Mouse (Mus musculus) midbrain, embryonic 15.5 days (tissue): ENCODE results near the gene Akr1b10. TPM values are rescaled to one million over a fixed set of nuclear protein-coding genes. Genes with fewer than 3 reads are reported as not detected.
A peak's percentile ranks its signal among the peaks of the same experiment; 100 is the strongest.
"Not testable (repeated sequence)": the region's sequence is repeated elsewhere in the genome, so short reads cannot be mapped to it uniquely, and the experiment has no call there.

ENCODE experiments used
- ATAC-seq: fragments of 200-750 bp; cut with Nextera tagmentation; replicated peaks from 2 replicates; pipeline ENCODE4 v1.8.0; 2017; ENCODE audit warnings: moderate TSS enrichment
- H3K27ac ChIP-seq: fragments of 300-500 bp; sonication (generic); 2 replicates; pipeline ENCODE4 v1.5.1; 2015; ENCODE audit warnings: mild to moderate bottlenecking, inconsistent platforms
- H3K27me3 ChIP-seq: fragments of 300-500 bp; sonication (generic); replicated peaks from 2 replicates; pipeline ENCODE4 v1.6.1; 2015; ENCODE audit warnings: inconsistent platforms
- H3K36me3 ChIP-seq: fragments of 300-500 bp; sonication (generic); replicated peaks from 2 replicates; pipeline ENCODE4 v1.6.1; 2015; ENCODE audit warnings: inconsistent platforms
- H3K4me1 ChIP-seq: fragments of 300-500 bp; sonication (generic); 2 replicates; pipeline ENCODE4 v1.6.1; 2015; ENCODE audit warnings: inconsistent platforms
- H3K4me2 ChIP-seq: fragments of 300-500 bp; sonication (generic); 2 replicates; pipeline ENCODE4 v1.6.1; 2015; ENCODE audit warnings: inconsistent platforms, mild to moderate bottlenecking, moderate library complexity
- H3K4me3 ChIP-seq: fragments of 300-500 bp; sonication (generic); 2 replicates; pipeline ENCODE4 v1.5.1; 2015; ENCODE audit warnings: mild to moderate bottlenecking, inconsistent platforms
- H3K9ac ChIP-seq: fragments of 300-500 bp; sonication (generic); 2 replicates; pipeline ENCODE4 v1.6.1; 2015; ENCODE audit warnings: mild to moderate bottlenecking, inconsistent platforms
- H3K9me3 ChIP-seq: fragments of 300-500 bp; sonication (generic); 2 replicates; pipeline ENCODE4 v1.6.1; 2016; ENCODE audit warnings: inconsistent platforms
- WGBS: fragments of 180-500 bp; shearing (Covaris S2); methylation state at CpG from one replicate; pipeline ENCODE4 v1.1.7; 2015; ENCODE audit warnings: mixed read lengths; 5-methylcytosine and 5-hydroxymethylcytosine counted together
- polyA plus RNA-seq: library from polyadenylated mRNA; unstranded; fragments of >200 nt; fragmentation: Nextera tagmentation; extraction: Ambion mirVana; gene quantifications from 2 replicates; pipeline ENCODE4 v1.2.1, GENCODE M21; 2015

Akr1b10 gene
- polyA plus RNA-seq, 1 experiment from 2014 or later: 10.0 TPM

DNA sequence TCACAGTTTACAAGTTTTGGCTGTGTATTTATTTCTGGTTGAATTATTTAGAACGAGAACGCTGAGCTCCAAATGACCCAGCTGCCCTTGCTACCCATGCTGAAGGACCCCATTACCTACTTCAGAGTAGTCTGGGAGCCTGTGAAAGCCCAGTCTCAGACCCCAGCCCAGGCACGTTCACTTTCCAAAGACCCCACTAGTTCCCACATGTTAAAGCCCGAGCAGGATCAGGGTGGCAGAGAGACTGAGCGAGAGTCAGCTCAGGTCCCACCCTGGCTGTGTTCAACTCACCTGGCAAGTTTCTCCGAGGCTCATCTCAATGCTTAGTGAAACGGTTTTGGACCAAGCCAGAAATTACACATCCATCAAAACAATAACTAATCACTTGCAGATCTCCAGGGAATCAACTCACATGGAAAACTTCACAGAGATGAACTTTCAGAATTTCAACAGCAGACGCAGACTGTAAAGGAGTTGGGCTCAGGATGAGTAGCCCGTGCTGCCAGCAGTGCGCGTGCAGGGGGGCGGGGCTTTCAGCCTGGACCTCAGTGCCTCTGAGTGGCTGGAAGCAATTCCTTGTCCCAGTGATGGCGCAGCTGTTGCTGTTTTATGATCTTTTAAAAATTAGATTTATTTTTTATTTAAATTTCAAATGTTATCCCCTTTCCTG is 818 bp downstream of the Akr1b10 start:
- Histone ChIP-seq H3K27ac (no peak overlapping the region), H3K4me2 (peak overlapping the region; percentile 64), H3K4me3 (peak overlapping the region; percentile 38), H3K36me3 (no peaks in the 10 kb centered on the region), H3K27me3 (no peaks in the 10 kb centered on the region), H3K4me1 (peaks cover 13% of the 10 kb centered on the region), H3K9ac (no peak overlapping the region), H3K9me3 (no peaks in the 10 kb centered on the region)
- WGBS: 6% methylated on average over 13 of the region's 13 CpGs
- no peak for ATAC-seq

DNA sequence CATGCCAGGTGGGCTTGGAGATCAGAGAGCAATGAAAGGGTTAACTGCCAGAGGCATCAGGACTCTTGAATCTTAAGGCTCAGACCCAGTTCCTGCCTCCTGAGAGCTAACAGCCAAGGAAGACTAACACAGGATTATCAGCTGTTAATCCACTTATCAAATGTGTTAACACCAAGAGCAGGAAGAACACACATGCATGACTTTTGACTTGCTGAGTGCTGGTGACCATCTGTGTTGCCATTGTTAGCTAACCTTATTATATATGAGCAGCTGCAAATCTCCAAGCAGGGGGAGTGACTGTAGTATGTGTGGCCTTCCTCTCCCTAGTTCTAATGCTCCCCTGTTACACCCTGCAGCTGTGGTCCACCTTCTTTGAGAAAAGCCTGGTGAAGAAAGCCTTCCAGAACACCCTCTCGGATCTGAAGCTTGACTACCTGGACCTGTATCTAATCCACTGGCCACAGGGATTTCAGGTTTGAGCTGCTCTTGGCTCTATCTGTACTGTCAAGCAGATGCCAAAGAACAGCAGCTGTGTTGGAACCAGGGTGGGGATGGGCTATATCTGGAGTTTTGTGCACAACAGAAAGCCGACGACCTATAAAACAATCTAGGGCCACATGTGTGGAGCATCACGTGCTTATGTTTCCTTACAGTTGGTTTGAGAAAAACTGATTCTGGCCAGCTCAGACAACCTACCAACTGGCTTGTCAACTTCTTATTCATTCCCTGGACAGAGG is 4.6 kb downstream of the Akr1b10 start:
- no peaks in the 10 kb centered on the region; the same call in 1 of the 2 replicates for H3K9me3 ChIP-seq
- no peaks in the 10 kb centered on the region; the same call in 1 of the 2 replicates for H3K36me3 ChIP-seq
- H3K4me2 ChIP-seq: no peak overlapping the region
- no peak overlapping the region for H3K27ac ChIP-seq
- H3K9ac ChIP-seq: no peak overlapping the region
- no peak overlapping the region for H3K4me3 ChIP-seq
- no peak for ATAC-seq
- no peaks in the 10 kb centered on the region for H3K27me3 ChIP-seq
- WGBS: 82% methylated on average over 4 of the region's 4 CpGs
- H3K4me1 ChIP-seq: peaks cover 13% of the 10 kb centered on the region

DNA sequence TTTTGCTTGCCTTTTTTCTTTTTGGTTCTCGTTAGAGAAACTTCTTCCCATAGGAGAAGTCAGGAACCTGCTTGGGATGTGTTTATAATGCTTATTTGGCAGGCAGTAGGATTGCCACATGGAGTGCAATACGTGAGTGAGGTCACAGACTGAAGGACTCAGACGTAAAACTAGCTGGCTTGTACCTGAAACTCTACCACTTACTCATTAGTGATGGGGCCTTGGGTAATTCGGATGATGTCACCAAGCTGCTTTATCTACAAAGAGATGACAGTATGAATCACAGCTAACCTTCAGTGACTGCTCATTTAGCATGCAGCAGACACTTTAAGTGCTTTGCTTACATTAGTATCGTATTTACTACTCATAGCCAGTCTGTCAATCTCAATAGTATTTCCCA is 11.9 kb downstream of the Akr1b10 start:
- no peak for ATAC-seq
- H3K27me3 ChIP-seq: no peaks in the 10 kb centered on the region
- H3K9ac ChIP-seq: no peak overlapping the region
- no peak overlapping the region for H3K4me2 ChIP-seq
- H3K27ac ChIP-seq: no peak overlapping the region
- H3K4me1 ChIP-seq: no peaks in the 10 kb centered on the region
- H3K4me3 ChIP-seq: no peak overlapping the region
- no peaks in the 10 kb centered on the region; the same call in 1 of the 2 replicates for H3K9me3 ChIP-seq
- no peaks in the 10 kb centered on the region; the same call in 1 of the 2 replicates for H3K36me3 ChIP-seq
- 84% methylated on average over 5 of the region's 5 CpGs for WGBS

DNA sequence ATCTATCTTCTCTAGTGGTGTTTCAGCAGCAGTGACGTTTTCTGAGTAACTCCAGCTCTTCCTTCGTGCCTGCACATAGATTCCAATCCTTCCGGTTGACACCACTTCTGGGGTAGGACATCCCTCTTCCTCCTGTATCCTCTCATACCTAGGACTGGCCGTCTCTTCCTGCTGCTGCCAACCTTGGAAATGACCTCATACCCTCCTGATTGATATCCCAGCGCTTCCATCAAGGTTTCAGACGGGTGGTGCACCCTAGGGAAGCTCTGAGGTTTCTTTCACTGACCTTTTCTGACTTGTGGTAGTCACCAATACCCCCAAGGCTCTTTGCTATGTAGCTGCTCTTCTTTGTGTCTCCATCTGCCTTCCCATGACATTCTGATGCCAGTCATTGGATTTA is 14.4 kb downstream of the Akr1b10 start:
- no peaks in the 10 kb centered on the region for H3K9me3 ChIP-seq
- H3K9ac ChIP-seq: no peak overlapping the region
- WGBS: 94% methylated on average over 6 of the region's 6 CpGs
- ATAC-seq: no peak
- H3K27me3 ChIP-seq: no peaks in the 10 kb centered on the region
- no peak overlapping the region for H3K4me3 ChIP-seq
- H3K27ac ChIP-seq: no peak overlapping the region
- no peaks in the 10 kb centered on the region for H3K4me1 ChIP-seq
- no peak overlapping the region for H3K4me2 ChIP-seq
- H3K36me3 ChIP-seq: no peaks in the 10 kb centered on the region

DNA sequence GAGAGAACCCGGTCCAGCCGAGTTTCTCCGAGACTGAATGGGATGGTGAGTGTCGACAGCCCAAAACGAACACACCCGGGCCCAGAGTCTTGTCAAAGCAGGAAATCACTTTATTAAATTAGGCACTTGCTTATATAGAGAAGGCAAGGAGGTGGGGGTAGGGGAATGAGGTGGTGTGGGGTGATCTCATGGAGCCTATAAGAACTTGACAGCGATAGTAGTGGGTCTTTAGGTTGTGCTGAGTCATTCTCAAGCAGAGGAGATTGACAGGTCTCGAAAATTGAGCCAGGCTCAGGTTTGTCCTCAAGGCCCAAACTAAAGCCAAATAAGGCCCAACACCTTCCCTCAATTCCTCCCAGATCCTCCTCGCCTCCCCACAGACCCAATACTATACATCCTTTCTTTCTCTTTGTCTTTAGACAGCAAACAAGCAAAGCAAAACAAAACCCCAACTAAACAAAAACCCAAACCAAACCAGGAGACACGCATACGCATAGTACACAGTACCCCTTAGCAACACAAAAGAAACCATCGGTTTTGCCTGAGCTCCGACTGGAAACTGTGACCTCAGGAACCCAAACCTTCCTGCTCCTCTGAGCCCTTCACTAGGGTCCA is 15.7 kb downstream of the Akr1b10 start:
- Histone ChIP-seq H3K4me3 (no peak overlapping the region), H3K9me3 (no peaks in the 10 kb centered on the region), H3K27ac (no peak overlapping the region), H3K4me1 (no peaks in the 10 kb centered on the region), H3K27me3 (no peaks in the 10 kb centered on the region), H3K36me3 (no peaks in the 10 kb centered on the region), H3K9ac (no peak overlapping the region), H3K4me2 (no peak overlapping the region)
- 90% methylated on average over 13 of the region's 13 CpGs for WGBS
- ATAC-seq: no peak

DNA sequence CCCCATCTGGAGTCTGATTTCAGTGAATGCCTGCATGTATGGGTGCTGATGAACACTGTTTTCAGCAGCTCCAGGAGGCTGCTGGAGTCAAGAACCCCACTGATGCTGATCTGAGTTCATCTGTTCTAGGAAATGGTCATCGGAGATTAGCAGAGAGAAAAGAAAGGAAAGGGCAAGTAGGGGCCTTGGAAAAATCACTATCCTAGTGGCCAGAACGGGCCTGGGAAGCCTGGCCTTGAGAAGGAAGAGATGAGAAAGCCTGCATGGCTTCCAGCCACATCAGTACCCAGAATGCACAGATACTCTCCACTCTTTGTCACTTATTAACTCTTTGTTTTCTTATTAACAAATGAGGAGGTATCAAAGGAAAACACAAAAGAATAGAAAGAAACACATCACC is 16.7 kb downstream of the Akr1b10 start:
- H3K9ac ChIP-seq: no peak overlapping the region
- WGBS: 77% methylated on average over 2 of the region's 2 CpGs
- no peaks in the 10 kb centered on the region for H3K9me3 ChIP-seq
- no peaks in the 10 kb centered on the region for H3K27me3 ChIP-seq
- no peaks in the 10 kb centered on the region for H3K4me1 ChIP-seq
- no peak for ATAC-seq
- no peaks in the 10 kb centered on the region for H3K36me3 ChIP-seq
- no peak overlapping the region for H3K27ac ChIP-seq
- no peak overlapping the region for H3K4me2 ChIP-seq
- no peak overlapping the region for H3K4me3 ChIP-seq

DNA sequence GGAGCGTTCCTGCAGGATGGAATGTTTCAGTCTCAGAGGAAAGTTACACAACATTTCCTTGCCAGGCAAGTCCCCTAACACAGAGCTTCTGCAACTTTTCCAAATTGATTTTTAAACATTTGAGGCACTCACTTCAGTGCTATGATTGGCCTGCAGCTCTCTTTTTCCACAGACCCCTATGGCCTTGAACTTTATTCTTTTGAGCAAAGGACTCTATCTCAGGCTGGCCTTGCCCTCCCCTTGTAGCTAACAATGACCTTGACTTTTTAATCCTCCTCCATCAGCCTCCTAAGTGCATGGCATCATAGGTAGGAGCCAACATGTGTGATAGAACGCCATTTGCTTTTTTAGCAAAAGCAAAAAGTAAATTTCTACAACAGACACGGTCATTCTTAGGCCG is 22.7 kb downstream of the Akr1b10 start:
- Histone ChIP-seq H3K4me1 (no peaks in the 10 kb centered on the region), H3K4me3 (no peak overlapping the region), H3K9me3 (no peaks in the 10 kb centered on the region), H3K27me3 (no peaks in the 10 kb centered on the region), H3K9ac (no peak overlapping the region), H3K27ac (no peak overlapping the region), H3K36me3 (no peaks in the 10 kb centered on the region), H3K4me2 (no peak overlapping the region)
- no peak for ATAC-seq
- 90% methylated on average over 4 of the region's 4 CpGs for WGBS

DNA sequence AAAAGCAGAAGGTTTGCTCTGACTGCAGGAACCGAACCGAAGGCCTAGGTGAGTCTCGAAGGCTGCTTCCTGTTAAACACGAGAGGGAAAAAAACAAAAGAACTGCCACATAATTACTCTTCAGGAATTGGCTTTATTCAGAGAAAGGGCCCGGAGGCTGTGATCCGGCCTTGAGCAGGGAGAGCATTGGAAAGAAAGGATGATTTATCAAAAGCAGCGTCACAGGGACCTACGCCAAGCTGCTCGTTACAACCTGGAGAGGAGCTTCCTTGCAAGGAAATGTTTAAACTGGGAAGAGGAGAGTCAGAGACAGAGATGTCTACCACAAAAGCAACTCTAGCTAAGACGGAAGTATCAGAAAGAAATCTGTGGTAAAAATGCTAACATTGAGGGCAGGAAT is 23.4 kb downstream of the Akr1b10 start:
- ATAC-seq: no peak
- no peak overlapping the region for H3K9ac ChIP-seq

DNA sequence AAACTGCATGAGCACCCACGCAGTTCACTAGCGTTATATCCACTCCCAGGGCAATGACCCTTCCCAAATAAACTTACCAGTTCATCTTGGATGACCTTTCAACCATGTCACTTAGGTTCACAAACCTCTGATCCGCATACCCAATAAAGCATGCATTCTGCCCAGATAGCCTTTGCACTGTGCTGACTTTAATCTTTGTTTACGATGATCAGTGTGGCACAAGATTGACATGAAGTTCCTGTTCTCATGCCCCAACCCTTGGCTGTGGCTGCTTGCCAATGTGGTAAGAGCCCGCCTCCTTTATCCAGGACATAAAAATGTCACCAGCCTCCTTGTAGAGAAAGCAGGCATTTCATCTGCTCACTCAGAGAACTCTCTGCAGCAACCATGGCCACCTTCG is 28.0 kb downstream of the Akr1b10 start, which contains the start of gene Akr1b7:
TSS of gene Akr1b7 (plus strand) at position 312 of the 400 bp plus-strand sequence.
- ATAC-seq: no peak
- no peak within 1 kb of the TSS for H3K27ac ChIP-seq
- no peaks in the 10 kb centered on the region for H3K27me3 ChIP-seq
- 81% methylated on average over 6 of the region's 6 CpGs for WGBS
- no peak within 1 kb of the TSS for H3K4me3 ChIP-seq
- no peak within 1 kb of the TSS for H3K9ac ChIP-seq
- H3K4me1 ChIP-seq: no peaks in the 10 kb centered on the region
- H3K9me3 ChIP-seq: no peaks in the 10 kb centered on the region
- no peak within 1 kb of the TSS for H3K4me2 ChIP-seq
- no peaks in the 10 kb centered on the region for H3K36me3 ChIP-seq

More for the DNA sequence above, 23.4 kb downstream of the Akr1b10 start:
- Histone ChIP-seq H3K27ac (no peak overlapping the region), H3K9me3 (no peaks in the 10 kb centered on the region), H3K27me3 (no peaks in the 10 kb centered on the region), H3K4me2 (no peak overlapping the region), H3K36me3 (no peaks in the 10 kb centered on the region), H3K4me3 (no peak overlapping the region), H3K4me1 (no peaks in the 10 kb centered on the region)
- WGBS: 88% methylated on average over 10 of the region's 10 CpGs

DNA sequence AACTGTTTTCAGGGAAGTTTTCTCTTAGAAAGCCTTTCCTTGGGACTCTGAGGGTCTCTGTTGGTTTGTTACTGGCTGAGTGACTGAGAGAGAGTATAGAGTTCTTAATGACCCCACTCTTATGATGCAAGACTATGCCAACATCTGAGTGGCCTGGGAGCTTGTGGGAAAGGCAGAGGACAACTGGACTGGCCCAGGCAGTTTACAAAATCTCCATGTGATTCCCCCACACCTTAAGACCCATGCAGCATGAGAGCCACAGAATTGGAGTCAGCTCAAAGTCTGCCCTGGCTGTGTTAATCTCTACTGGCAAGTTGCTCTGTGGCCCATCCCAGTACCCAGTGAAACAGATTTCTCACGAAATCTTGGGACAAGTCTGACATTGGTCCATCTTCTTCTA is 28.7 kb downstream of the Akr1b10 start:
- H3K36me3 ChIP-seq: no peaks in the 10 kb centered on the region
- H3K4me1 ChIP-seq: no peaks in the 10 kb centered on the region
- H3K4me2 ChIP-seq: no peak overlapping the region
- H3K4me3 ChIP-seq: no peak overlapping the region
- no peaks in the 10 kb centered on the region for H3K9me3 ChIP-seq
- 81% methylated on average over 1 of the region's 1 CpGs for WGBS
- no peaks in the 10 kb centered on the region for H3K27me3 ChIP-seq
- H3K27ac ChIP-seq: no peak overlapping the region
- no peak overlapping the region for H3K9ac ChIP-seq
- no peak for ATAC-seq

DNA sequence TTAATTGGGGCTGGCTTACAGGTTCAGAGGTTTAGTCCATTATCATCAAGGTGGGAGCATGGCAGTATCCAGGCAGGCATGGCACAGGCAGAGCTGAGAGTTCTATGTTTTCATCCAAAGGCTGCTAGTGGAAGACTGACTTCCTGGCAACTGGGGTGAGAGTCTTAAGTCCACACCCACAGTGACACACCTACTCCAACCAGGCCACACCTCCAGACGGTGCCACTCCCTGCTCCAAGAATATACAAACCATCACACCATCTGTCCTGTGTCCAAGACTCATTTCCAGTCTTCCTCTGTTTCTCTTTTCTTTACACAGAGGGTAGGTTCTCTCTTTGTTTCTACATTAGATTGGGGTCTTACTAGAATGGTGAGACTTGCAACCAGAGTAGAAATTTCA is 29.4 kb downstream of the Akr1b10 start:
- 83% methylated on average over 1 of the region's 1 CpGs for WGBS
- not testable (repeated sequence) for H3K4me3 ChIP-seq, H3K36me3 ChIP-seq, H3K27me3 ChIP-seq, ATAC-seq, H3K9ac ChIP-seq, H3K9me3 ChIP-seq, H3K27ac ChIP-seq, H3K4me2 ChIP-seq, H3K4me1 ChIP-seq

DNA sequence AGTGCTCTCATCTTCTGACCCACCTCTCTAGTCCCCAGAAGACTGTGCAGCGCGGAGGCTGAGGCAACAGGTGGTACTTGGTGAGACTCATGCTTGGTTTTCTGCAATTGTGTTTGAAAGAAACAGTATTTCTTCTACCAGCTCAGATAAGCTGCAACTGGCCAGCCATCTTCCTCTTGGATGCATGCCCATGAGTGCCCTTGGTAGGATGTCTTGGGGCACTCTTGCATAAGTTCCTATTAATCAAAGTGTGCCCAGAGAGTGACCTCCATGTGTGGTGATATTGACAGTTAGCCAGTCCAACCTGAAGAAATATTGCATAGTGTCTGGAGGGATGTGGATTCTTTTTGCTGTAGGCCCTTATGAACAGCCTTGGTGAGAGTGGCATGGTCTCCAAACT is 32.5 kb downstream of the Akr1b10 start:
- Histone ChIP-seq H3K4me1 (no peaks in the 10 kb centered on the region), H3K27me3 (no peaks in the 10 kb centered on the region), H3K9me3 (no peaks in the 10 kb centered on the region), H3K4me3 (no peak overlapping the region), H3K36me3 (no peaks in the 10 kb centered on the region), H3K27ac (no peak overlapping the region), H3K4me2 (no peak overlapping the region), H3K9ac (no peak overlapping the region)
- ATAC-seq: no peak
- WGBS: 100% methylated on average over 2 of the region's 2 CpGs
